Mouse (Mus musculus) G1E (cell line): Measurements from ENCODE around the gene Dut.

Source experiments
- CTCF ChIP-seq: IDR thresholded peaks from 2 replicates; pipeline ENCODE4 v1.5.1; 2012; ENCODE audit warnings: low read depth, low read length, inconsistent platforms, mixed read lengths
- TAL1 ChIP-seq: conservative IDR thresholded peaks from 2 replicates; pipeline ENCODE4 v1.6.1; 2012; ENCODE audit warnings: low read depth, low read length, inconsistent platforms, mixed read lengths

DNA sequence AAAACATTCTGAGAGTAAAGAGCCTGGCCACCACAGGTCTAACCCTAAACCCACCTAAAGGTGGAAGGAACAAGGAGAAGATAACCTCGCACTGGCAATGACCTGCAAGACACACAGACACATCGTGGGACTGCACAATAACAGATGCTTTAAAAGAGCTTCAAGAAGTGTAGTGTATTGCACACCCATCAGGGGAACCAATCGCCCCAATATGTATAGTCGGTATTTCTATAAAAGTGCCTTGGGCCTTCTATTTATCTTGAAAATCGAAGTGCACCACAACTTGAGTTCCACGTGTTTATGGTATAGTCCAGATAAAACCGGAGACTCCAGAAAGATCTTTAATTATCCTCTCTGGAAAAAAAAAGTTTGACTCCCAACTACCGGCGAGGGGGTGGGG is 321 bp upstream of the Dut start:
- TF ChIP-seq CTCF (no peak), TAL1 (no peak)
